Mouse (Mus musculus): ENCODE measurements around the gene Kcnn1. TPM values are rescaled to one million over a fixed set of nuclear protein-coding genes. Genes with fewer than 3 reads are reported as not detected.

Kcnn1 gene
- polyA plus RNA-seq, 1 experiment = 11.9 TPM

GRCm38 (mm10) chr8:70850947-70851346 lies 12.1 kb downstream of the Kcnn1 start:
- Histone ChIP-seq H3K4me2 (ENCODE audit: low read depth) (no peak overlapping the region), H3K36me3 (ENCODE audit: control insufficient read depth, insufficient read depth) (no peaks in the 10 kb centered on the region), H3K4me3 (no peak overlapping the region), H3ac (ENCODE audit: control insufficient read depth, insufficient read length) (no peak overlapping the region), H3K27me3 (ENCODE audit: control insufficient read depth, insufficient read depth, insufficient read length) (no peaks in the 10 kb centered on the region), H3K79me2 (ENCODE audit: control insufficient read depth, insufficient read depth) (no peaks in the 10 kb centered on the region)
- no peak for TF ChIP-seq SRF (IDR thresholded peaks at IDR 0.05; ENCODE audit: control insufficient read depth, insufficient read length, low read depth)
- no peak for TF ChIP-seq POLR2AphosphoS2 (IDR thresholded peaks at IDR 0.05; ENCODE audit: insufficient read length, low read depth)
- no peak for TF ChIP-seq POLR2A (IDR thresholded peaks at IDR 0.05; ENCODE audit: insufficient read length, low read depth)
- no peak for TF ChIP-seq MYOD1 (IDR thresholded peaks at IDR 0.05; ENCODE audit: control insufficient read depth in 1 of 3, insufficient read length in 2 of 3, low read depth in 2 of 3)
- TF ChIP-seq MYOG (IDR thresholded peaks at IDR 0.05; ENCODE audit: control insufficient read depth in 1 of 3, insufficient read depth in 1 of 3, insufficient read length in 2 of 3, low read depth in 2 of 3) = no peak
- no peak for TF ChIP-seq TCF3 (IDR thresholded peaks at IDR 0.05; ENCODE audit: insufficient read length, low read depth)
- TF ChIP-seq E2F4 (IDR thresholded peaks at IDR 0.05; ENCODE audit: insufficient read depth) = no peak
- TF ChIP-seq CEBPB (IDR thresholded peaks at IDR 0.05; ENCODE audit: insufficient read depth, poor library complexity, severe bottlenecking) = no peak
- no peak for TF ChIP-seq REST (IDR thresholded peaks at IDR 0.05; ENCODE audit: insufficient read depth, insufficient read length)
- no peak for TF ChIP-seq TCF12 (IDR thresholded peaks at IDR 0.05; ENCODE audit: insufficient read depth, poor library complexity, severe bottlenecking)
- no peak for TF ChIP-seq MAX (IDR thresholded peaks at IDR 0.05; ENCODE audit: low read depth)
- TF ChIP-seq USF1 (IDR thresholded peaks at IDR 0.05; ENCODE audit: low read depth) = no peak

GRCm38 (mm10) chr8:70850132-70850845 lies 12.8 kb downstream of the Kcnn1 start:
- H3K36me3 ChIP-seq (ENCODE audit: control insufficient read depth, insufficient read depth) = no peaks in the 10 kb centered on the region
- H3K79me2 ChIP-seq (ENCODE audit: control insufficient read depth, insufficient read depth) = no peaks in the 10 kb centered on the region
- no peak overlapping the region for H3K4me3 ChIP-seq
- no peak overlapping the region for H3ac ChIP-seq (ENCODE audit: control insufficient read depth, insufficient read length)
- TF ChIP-seq TCF3 (IDR thresholded peaks at IDR 0.05; ENCODE audit: insufficient read length, low read depth) (no peak), SRF (IDR thresholded peaks at IDR 0.05; ENCODE audit: control insufficient read depth, insufficient read length, low read depth) (no peak), TCF12 (IDR thresholded peaks at IDR 0.05; ENCODE audit: insufficient read depth, poor library complexity, severe bottlenecking) (no peak), MAX (IDR thresholded peaks at IDR 0.05; ENCODE audit: low read depth) (no peak), REST (IDR thresholded peaks at IDR 0.05; ENCODE audit: insufficient read depth, insufficient read length) (no peak), CEBPB (IDR thresholded peaks at IDR 0.05; ENCODE audit: insufficient read depth, poor library complexity, severe bottlenecking) (no peak), POLR2A (IDR thresholded peaks at IDR 0.05; ENCODE audit: insufficient read length, low read depth) (no peak), USF1 (IDR thresholded peaks at IDR 0.05; ENCODE audit: low read depth) (no peak)
- no peaks in the 10 kb centered on the region for H3K27me3 ChIP-seq (ENCODE audit: control insufficient read depth, insufficient read depth, insufficient read length)
- no peak overlapping the region for H3K4me2 ChIP-seq (ENCODE audit: low read depth)

GRCm38 (mm10) chr8:70849333-70849990 lies 13.6 kb downstream of the Kcnn1 start:
- Histone ChIP-seq H3K4me3 (no peak overlapping the region), H3K79me2 (ENCODE audit: control insufficient read depth, insufficient read depth) (no peaks in the 10 kb centered on the region), H3K36me3 (ENCODE audit: control insufficient read depth, insufficient read depth) (no peaks in the 10 kb centered on the region), H3ac (ENCODE audit: control insufficient read depth, insufficient read length) (no peak overlapping the region), H3K4me2 (ENCODE audit: low read depth) (no peak overlapping the region), H3K27me3 (ENCODE audit: control insufficient read depth, insufficient read depth, insufficient read length) (no peaks in the 10 kb centered on the region)
- no peak for TF ChIP-seq POLR2A (IDR thresholded peaks at IDR 0.05; ENCODE audit: insufficient read length, low read depth)

- TF ChIP-seq CEBPB (IDR thresholded peaks at IDR 0.05; ENCODE audit: insufficient read depth, poor library complexity, severe bottlenecking) (no peak), SRF (IDR thresholded peaks at IDR 0.05; ENCODE audit: control insufficient read depth, insufficient read length, low read depth) (no peak), MYOD1 (IDR thresholded peaks at IDR 0.05; ENCODE audit: control insufficient read depth in 1 of 3, insufficient read length in 2 of 3, low read depth in 2 of 3) (no peak), TCF12 (IDR thresholded peaks at IDR 0.05; ENCODE audit: insufficient read depth, poor library complexity, severe bottlenecking) (no peak), TCF3 (IDR thresholded peaks at IDR 0.05; ENCODE audit: insufficient read length, low read depth) (no peak), POLR2A (IDR thresholded peaks at IDR 0.05; ENCODE audit: insufficient read length, low read depth) (no peak), E2F4 (IDR thresholded peaks at IDR 0.05; ENCODE audit: insufficient read depth) (no peak), MYOG (IDR thresholded peaks at IDR 0.05; ENCODE audit: control insufficient read depth in 1 of 3, insufficient read depth in 1 of 3, insufficient read length in 2 of 3, low read depth in 2 of 3) (no peak), USF1 (IDR thresholded peaks at IDR 0.05; ENCODE audit: low read depth) (no peak), POLR2AphosphoS2 (IDR thresholded peaks at IDR 0.05; ENCODE audit: insufficient read length, low read depth) (no peak), REST (IDR thresholded peaks at IDR 0.05; ENCODE audit: insufficient read depth, insufficient read length) (no peak)
- Histone ChIP-seq H3K79me2 (ENCODE audit: control insufficient read depth, insufficient read depth) (no peaks in the 10 kb centered on the region), H3K27me3 (ENCODE audit: control insufficient read depth, insufficient read depth, insufficient read length) (no peaks in the 10 kb centered on the region)
Observed at GRCm38 (mm10) chr8:70846371-70847154, 16.5 kb downstream of the Kcnn1 start.

More at GRCm38 (mm10) chr8:70846371-70847154, 16.5 kb downstream of the Kcnn1 start:
- Histone ChIP-seq H3ac (ENCODE audit: control insufficient read depth, insufficient read length) (no peak overlapping the region), H3K36me3 (ENCODE audit: control insufficient read depth, insufficient read depth) (no peaks in the 10 kb centered on the region), H3K4me3 (no peak overlapping the region), H3K4me2 (ENCODE audit: low read depth) (no peak overlapping the region)
